Mouse (Mus musculus) spleen, adult 2 months (tissue): ENCODE measurements at regions not wholly inside any gene's neighbourhood (a gene's known extent, or its start where the extent isn't known, plus 50 kb on each side); places are given as distances from the start of the nearest gene placed in this dataset.

Source experiments
- DNase-seq, 2 experiments: peaks; one replicate each; pipeline versions ENCODE4 v3.0.0 to v3.0.0-alpha.2; 2012 to 2021; ENCODE audit warnings: low spot score in 2 of 2, low read depth in 1 of 2
- H3K27ac ChIP-seq: fragments of 200-500 bp; 2 replicates; pipeline ENCODE4 v1.5.1; 2012; ENCODE audit warnings: low read length, inconsistent platforms; ENCODE audit not compliant: insufficient read depth
- H3K27me3 ChIP-seq: fragments of 200-500 bp; 2 replicates; pipeline ENCODE4 v1.6.1; 2012; ENCODE audit warnings: mild to moderate bottlenecking, moderate library complexity, low read length, inconsistent platforms; ENCODE audit not compliant: control insufficient read depth, insufficient read depth
- H3K36me3 ChIP-seq: fragments of 200-500 bp; 2 replicates; pipeline ENCODE4 v1.6.1; 2012; ENCODE audit warnings: mild to moderate bottlenecking, low read length, inconsistent platforms; ENCODE audit not compliant: control insufficient read depth, insufficient read depth
- H3K4me1 ChIP-seq: fragments of 200-500 bp; 2 replicates; pipeline ENCODE4 v1.6.1; 2011; ENCODE audit warnings: inconsistent platforms; ENCODE audit not compliant: control insufficient read depth, insufficient read depth, insufficient read length
- H3K4me3 ChIP-seq: fragments of 200-500 bp; 2 replicates; pipeline ENCODE4 v1.5.1; 2011; ENCODE audit warnings: mild to moderate bottlenecking, inconsistent platforms; ENCODE audit not compliant: insufficient read depth, insufficient read length; ENCODE audit errors: extremely low read depth
- CTCF ChIP-seq: fragments of 200-500 bp; IDR thresholded peaks from 2 replicates; pipeline ENCODE4 v1.5.1; 2011; ENCODE audit warnings: mild to moderate bottlenecking, inconsistent platforms; ENCODE audit not compliant: insufficient read depth, insufficient read length, insufficient replicate concordance; ENCODE audit errors: extremely low read depth
- POLR2A ChIP-seq: fragments of 200-500 bp; IDR thresholded peaks from 2 replicates; pipeline ENCODE4 v1.6.1; 2011; ENCODE audit warnings: low read depth, low read length, inconsistent platforms
- WGBS: fragments of 180-500 bp; shearing (Covaris S2); methylation state at CpG from one replicate; pipeline ENCODE4 v1.1.7; 2018; 5-methylcytosine and 5-hydroxymethylcytosine counted together

GRCm38 (mm10) chr9:13916837-13917236, 89.3 kb downstream of the Fam76b start:
- H3K27me3 ChIP-seq = no peaks in the 10 kb centered on the region
- no peak for TF ChIP-seq POLR2A
- TF ChIP-seq CTCF = no peak
- no peaks in the 10 kb centered on the region for H3K36me3 ChIP-seq
- no peak for DNase-seq
- 87% methylated on average over 7 of the region's 7 CpGs for WGBS
- H3K27ac ChIP-seq = no peak overlapping the region
- H3K4me1 ChIP-seq = no peaks in the 10 kb centered on the region; the same call in 1 of the 2 replicates
- H3K4me3 ChIP-seq = no peak overlapping the region

DNA sequence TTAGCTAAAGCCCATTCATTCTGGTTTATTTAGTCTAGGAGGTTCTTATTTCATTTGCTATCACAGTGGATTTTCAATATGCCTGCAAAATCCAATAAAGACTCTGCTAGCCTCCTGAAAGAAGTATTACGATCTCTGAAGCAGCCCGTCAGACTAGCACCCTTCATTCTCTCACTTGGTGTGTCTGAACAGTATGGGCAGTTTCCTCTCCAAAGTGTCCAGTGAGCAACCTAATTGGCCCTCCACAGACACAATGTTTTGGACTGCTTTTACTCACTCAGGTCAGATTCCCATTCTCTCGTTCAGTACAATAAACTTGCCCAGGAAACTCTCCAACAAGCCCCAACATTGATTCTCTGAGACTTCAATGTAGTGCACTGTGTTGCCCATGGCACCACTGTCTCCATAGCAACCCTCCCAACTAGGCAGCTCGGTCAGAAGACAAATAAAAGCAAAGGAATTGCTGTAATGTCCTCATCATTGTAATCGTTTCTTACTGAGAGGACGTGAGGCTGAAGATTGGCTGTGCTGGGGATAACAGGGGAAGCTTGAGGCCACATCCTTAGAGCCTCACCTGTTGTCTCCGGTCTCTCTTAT, 91.2 kb downstream of the Fam76b start:
- WGBS = 75% methylated on average over 7 of the region's 7 CpGs
- Histone ChIP-seq H3K27me3 (no peaks in the 10 kb centered on the region), H3K27ac (no peak overlapping the region), H3K4me1 (no peaks in the 10 kb centered on the region; the same call in 1 of the 2 replicates), H3K4me3 (no peak overlapping the region), H3K36me3 (no peaks in the 10 kb centered on the region)
- no peak for TF ChIP-seq POLR2A
- no peak for TF ChIP-seq CTCF
- no peak for DNase-seq

DNA sequence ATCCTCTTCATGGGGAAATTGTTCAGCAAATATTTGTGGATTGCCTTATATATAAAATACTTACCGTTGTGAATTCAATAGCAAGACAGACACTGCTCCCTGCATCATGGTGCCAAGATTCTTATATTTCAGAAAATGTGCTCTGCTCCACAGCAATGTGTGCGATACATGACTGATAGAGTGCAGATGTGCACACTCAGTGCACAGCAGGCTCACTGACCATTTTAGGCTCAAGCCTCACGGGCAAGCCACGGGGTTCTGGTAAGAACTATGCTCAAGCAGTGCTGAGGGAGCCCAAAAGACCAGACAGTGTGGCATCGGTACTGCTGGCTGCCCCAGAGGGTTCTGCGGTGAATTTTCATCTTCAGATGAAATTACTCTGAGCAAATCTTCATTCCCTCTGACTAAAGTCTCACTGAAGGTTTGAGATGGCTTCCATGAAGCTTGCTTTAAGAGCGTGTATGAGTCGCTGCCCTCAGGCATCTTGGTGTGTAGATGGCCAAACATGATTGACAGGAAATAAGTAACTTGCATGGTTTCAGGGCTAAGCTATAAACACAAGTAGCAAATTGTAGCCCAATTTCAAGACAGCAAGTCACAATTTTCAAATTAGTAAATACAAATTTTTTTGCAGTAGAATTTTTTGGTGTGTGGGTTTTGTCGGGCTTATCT, 92.4 kb downstream of the Fam76b start:
- Histone ChIP-seq H3K4me3 (no peak overlapping the region), H3K4me1 (no peaks in the 10 kb centered on the region; the same call in 1 of the 2 replicates), H3K27ac (no peak overlapping the region), H3K27me3 (no peaks in the 10 kb centered on the region), H3K36me3 (no peaks in the 10 kb centered on the region)
- TF ChIP-seq CTCF = no peak
- TF ChIP-seq POLR2A = no peak
- no peak for DNase-seq
- 93% methylated on average over 9 of the region's 9 CpGs for WGBS

DNA sequence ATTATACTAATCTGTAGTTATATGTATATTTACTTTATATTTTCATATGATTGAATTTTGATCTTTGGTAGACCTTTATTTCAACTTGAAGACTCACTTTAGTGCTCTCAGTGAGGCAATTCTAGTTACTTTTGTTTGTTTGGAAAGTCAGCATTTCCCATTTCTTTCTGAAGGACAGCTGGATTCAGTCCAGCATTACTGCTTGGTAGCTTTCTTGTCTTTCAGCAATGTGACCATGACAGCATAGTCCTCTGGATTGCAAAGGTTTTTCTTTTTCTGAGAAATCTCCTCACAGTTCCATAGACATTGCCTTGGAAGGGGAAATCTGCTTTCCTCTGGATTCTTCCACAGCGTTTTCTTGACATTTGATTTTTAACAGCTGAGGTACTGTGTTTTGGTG, 93.1 kb downstream of the Fam76b start:
- H3K4me1 ChIP-seq = no peaks in the 10 kb centered on the region; the same call in 1 of the 2 replicates

DNA sequence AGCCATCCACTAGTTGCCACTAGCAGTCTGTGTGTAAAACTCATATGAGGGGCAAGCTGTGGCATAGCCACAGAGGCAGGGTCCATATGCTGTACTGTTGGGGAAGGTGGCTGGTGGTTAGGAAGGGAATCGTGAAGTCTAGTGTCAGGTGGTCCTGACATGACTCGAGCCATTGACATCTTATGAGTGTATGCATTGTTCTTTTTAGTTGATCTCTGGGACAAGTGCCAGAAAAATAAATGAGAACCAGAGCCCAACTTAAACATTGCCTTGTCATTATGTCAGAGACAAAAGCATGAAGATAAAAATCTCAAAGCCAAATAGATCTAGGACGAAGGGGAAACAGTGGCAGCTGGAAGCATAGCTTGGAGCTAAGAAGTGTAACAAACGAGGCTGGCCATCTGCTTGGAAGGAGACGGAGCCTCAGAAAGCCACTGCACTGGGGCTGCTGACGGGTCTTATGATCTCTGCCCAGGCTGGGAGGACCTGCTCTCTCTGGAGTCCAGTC, 104.5 kb downstream of the Fam76b start:
- no peak for DNase-seq
- Histone ChIP-seq H3K27me3 (no peaks in the 10 kb centered on the region), H3K36me3 (no peaks in the 10 kb centered on the region), H3K4me1 (no peaks in the 10 kb centered on the region), H3K27ac (no peak overlapping the region), H3K4me3 (no peak overlapping the region)
- WGBS = 50% methylated on average over 6 of the region's 6 CpGs
- TF ChIP-seq CTCF (no peak), POLR2A (no peak)

More for the DNA sequence above, 93.1 kb downstream of the Fam76b start:
- Histone ChIP-seq H3K27me3 (no peaks in the 10 kb centered on the region), H3K36me3 (no peaks in the 10 kb centered on the region), H3K27ac (no peak overlapping the region), H3K4me3 (no peak overlapping the region)
- no peak for TF ChIP-seq POLR2A
- no peak for TF ChIP-seq CTCF
- no peak for DNase-seq
- WGBS = 87% methylated on average over 1 of the region's 1 CpGs

GRCm38 (mm10) chr9:13933404-13933803, 105.9 kb downstream of the Fam76b start:
- Histone ChIP-seq H3K27me3 (no peaks in the 10 kb centered on the region), H3K27ac (no peak overlapping the region), H3K36me3 (no peaks in the 10 kb centered on the region), H3K4me3 (no peak overlapping the region), H3K4me1 (no peaks in the 10 kb centered on the region)
- DNase-seq = no peak
- TF ChIP-seq POLR2A (no peak), CTCF (no peak)
- WGBS = 67% methylated on average over 6 of the region's 6 CpGs

GRCm38 (mm10) chr9:13937301-13937700, 109.8 kb downstream of the Fam76b start:
- Histone ChIP-seq H3K36me3 (no peaks in the 10 kb centered on the region), H3K27ac (no peak overlapping the region), H3K4me3 (no peak overlapping the region), H3K4me1 (no peaks in the 10 kb centered on the region), H3K27me3 (no peaks in the 10 kb centered on the region)
- WGBS = 88% methylated on average over 2 of the region's 2 CpGs
- DNase-seq = no peak
- no peak for TF ChIP-seq CTCF
- TF ChIP-seq POLR2A = no peak
